Mouse (Mus musculus) liver, adult 2 months (tissue): ENCODE data around the gene Snn.

Experiments
- CTCF ChIP-seq: fragments of 200-500 bp; IDR thresholded peaks from 2 replicates; pipeline ENCODE4 v1.5.1; 2011; ENCODE audit warnings: low read depth, low read length, control low read depth
- POLR2A ChIP-seq: fragments of 200-500 bp; IDR thresholded peaks from 2 replicates; pipeline ENCODE4 v1.6.1; 2011; ENCODE audit warnings: low read length, control low read depth; ENCODE audit not compliant: insufficient read depth; ENCODE audit errors: extremely low read depth

GRCm38 (mm10) chr16:11073060-11073459 lies 12.3 kb downstream of the Snn start:
- no peak for TF ChIP-seq POLR2A
- TF ChIP-seq CTCF = no peak
